Mouse (Mus musculus): ENCODE data around the gene Cdca3. TPM values are rescaled to one million over a fixed set of nuclear protein-coding genes. Genes with fewer than 3 reads are reported as not detected.
"Not testable (repeated sequence)": the region's sequence is repeated elsewhere in the genome, so short reads cannot be mapped to it uniquely, and the experiment has no call there.

The Cdca3 gene
- total RNA-seq, 1 experiment from 2014 or later, result 10.5 TPM

DNA sequence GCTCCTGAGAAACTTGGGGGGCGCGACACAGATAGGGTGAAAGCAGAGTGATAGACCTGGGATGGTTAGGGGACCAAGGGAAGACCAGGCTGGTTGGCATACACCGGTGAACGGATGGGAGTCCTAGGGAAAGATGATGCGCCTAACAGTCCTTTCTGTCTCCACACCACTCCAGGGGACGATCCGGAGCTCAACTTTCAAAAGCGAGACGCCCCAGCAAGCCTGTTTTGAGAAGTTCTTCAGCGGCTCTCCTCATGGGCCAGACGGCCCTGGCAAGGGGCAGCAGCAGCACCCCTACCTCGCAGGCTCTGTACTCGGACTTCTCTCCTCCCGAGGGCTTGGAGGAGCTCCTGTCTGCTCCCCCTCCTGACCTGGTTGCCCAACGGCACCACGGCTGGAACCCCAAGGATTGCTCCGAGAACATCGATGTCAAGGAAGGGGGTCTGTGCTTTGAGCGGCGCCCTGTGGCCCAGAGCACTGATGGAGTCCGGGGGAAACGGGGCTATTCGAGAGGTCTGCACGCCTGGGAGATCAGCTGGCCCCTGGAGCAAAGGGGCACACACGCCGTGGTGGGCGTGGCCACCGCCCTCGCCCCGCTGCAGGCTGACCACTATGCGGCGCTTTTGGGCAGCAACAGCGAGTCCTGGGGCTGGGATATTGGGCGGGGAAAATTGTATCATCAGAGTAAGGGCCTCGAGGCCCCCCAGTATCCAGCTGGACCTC, 20.1 kb upstream of the Cdca3 start:
- DNase-seq, result peak; percentile 86

DNA sequence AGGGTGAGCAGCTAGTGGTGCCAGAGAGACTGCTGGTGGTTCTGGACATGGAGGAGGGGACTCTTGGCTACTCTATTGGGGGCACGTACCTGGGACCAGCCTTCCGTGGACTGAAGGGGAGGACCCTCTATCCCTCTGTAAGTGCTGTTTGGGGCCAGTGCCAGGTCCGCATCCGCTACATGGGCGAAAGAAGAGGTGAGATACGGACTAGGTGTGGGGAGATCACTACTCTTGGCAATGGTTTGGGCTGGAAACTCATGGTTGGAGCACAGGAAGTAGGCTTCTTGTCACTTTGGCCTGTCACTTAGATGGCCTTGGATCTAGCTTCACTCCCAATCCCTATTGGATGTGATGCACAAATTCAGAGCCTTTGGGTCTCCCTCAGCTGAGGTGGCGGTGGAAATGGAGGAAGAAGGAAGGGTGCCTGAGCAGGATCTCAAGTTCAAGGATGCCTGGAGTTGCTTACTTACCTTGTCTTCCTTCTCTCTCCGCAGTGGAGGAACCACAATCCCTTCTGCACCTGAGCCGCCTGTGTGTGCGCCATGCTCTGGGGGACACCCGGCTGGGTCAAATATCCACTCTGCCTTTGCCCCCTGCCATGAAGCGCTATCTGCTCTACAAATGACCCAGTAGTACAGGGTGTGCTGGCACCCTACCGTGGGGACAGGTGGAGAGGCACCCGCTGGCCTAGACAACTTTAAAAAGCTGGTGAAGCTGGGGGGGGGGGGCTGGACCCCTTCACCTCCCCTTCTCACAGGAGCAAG, 19.4 kb upstream of the Cdca3 start:
- no peak for DNase-seq

DNA sequence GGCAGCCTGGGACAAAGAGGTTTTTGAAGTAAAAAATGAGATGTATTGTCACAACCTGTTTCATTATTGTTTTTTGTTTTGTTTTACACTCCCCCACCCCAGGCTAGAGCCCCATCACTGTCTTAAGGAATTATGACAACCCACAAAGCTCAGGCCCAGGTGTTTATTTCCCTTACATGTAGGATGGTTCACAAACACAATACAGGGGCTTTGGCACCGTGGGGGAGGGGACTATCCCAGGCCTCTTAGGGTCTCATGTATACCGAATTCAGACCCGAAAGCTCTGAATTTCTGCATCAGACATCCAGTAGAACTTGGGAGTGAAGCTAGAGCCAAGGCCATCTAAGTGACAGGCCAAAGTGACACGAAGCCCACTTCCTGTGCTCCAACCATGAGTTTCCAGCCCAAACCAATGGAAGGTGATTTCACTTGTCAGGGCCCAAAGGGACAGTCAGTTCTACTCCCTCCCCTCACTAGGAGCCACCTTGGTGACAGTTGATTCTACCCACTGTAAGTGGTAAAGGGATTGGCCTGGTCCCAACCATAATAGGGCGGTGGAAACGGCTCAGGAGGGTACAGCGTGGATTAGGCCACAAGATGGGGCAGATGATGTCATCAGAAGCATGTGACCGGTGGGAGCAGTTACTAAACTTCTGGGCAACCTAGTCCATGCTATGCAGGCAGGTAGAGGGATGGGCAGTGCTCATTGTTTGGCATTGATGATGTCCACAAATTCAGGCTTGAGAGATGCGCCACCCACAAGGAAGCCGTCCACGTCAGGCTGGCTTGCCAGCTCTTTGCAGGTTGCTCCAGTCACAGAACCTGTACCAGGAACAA, 18.6 kb upstream of the Cdca3 start:
- not testable (repeated sequence) for DNase-seq

DNA sequence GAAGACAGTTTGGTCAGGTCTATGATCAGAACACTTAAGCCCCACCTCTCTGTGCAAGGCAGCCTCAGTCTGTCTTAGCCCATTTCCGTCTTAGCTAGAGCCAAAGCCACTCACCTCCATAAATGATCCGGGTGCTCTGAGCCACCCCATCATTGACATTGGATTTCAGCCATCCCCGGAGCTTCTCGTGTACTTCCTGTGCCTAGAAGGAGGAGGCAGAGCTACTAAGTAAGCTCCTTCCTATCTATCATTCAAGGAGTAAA, 18.0 kb upstream of the Cdca3 start:
- DNase-seq, result no peak

DNA sequence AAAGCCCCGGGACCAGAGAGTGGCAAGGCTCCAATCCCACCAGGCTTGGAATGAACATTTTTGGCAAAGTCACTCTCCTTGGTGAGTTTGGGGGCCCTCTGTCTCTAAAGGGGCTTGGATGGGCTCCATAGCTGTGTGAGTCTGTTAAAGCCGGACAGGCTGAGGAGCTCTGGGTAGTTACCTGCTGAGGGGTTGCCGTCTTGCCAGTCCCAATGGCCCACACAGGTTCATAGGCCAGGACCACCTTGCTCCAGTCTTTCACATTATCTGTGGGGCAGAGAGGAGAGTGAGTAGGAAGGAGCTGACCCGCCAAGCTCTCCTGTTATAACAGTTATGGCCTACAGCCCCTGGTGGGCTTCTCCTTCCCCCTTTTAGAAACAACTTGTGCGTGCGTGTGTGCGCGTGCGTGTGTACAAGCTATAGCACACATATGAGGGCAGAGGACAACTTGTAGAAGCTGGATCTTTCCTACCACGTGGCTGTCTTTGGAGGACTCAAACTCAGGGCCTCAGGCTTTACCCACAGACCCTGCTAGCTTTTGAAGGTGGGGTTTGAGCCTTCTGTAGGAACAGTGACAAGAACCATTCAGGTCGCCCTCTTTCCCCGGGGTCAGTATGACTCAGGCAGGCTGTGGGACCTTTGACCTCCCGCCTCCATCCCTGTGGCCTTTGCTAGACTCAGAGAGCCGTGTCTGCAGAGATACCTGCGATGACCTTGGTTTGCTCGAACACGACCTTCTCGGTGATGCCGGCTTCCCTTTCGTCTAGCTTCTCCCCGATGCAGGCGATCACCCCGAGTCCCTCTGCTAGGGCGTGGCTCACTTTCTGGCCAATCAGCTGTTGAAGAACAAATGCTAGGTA, 17.4 kb upstream of the Cdca3 start:
- no peak for DNase-seq

DNA sequence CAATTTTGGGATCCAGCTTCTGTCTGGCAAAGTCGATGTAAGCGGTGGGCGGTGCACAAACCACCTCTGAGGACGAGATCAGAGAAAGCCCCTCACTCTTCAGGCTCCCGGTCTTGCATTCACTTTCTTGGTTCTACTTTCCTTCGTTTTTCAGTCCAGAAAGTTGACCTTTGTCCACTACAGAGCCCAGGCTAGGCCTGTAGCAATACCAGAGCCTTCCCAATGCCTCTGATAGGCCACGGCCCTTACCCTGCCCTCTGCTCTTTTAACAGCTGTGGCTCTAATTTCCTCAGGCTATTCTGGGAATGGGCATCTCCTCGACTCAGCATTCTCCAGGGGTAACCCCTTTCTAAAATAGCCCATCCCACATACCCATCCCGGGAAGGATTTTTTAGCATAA, 16.5 kb upstream of the Cdca3 start:
- no peak for DNase-seq

DNA sequence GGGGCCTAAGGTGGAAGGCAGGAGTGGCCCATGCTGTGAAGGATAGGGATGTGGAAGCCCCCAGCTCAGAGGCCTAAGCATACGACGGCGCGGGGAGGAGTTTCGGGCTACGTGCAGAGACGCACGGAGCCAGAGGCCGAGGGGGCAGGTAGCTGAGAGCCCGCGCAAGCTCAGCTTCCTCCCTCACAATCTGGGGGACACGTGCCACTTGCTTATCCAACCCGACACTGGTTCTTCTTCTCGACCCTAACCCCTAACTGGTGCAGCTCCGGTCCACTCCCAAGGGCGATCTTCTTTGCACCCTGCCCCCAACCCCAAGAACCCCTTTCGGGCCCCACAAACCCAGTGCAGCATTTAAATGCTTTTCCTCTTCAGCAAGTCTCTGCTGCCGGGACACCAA, 15.9 kb upstream of the Cdca3 start:
- peak; percentile 68 for DNase-seq

DNA sequence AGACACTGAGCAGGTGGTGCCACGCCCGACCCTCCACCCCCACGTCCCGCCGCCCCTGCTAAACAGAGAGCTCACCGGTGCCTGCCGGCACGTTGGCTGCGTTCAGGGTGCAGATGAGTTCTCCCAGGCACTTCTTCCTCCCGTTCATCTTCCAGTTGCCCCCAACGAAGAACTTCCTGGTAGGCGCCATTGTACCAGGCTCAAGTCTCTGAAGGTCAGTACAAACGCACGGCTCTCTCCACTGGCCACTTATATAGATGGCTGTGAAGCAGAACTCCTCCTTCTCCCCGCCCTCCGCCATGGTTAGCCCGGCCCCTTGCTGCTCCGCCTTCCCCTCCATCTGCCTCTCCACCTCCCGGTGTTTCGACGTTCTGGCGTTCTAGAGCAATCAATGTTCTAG, 15.4 kb upstream of the Cdca3 start, which contains the start of gene Tpi1:
Gene Tpi1, minus strand, starts transcription at position 364 of the 400 bp plus-strand sequence.
- peak; percentile 91 for DNase-seq

DNA sequence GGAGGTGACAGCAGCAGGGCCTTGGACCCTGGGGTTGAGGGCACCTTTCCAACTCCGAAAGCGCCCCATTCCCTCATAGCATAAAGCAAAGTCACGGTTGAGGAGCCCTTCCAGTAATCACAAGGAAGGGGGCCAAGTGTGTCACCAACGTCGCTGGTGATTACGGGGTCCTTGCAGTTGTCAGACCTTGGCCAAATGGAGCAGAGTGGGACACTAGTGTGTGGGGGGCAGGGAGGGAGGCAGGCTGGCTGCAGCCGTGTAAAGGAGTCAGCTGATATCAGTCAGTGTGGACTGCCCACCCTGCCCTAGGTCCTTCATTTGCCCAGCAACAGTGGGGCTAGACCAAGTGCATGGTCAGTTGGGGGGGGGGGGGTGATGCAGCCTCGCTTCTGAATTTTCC, 14.9 kb upstream of the Cdca3 start:
- DNase-seq, result no peak

DNA sequence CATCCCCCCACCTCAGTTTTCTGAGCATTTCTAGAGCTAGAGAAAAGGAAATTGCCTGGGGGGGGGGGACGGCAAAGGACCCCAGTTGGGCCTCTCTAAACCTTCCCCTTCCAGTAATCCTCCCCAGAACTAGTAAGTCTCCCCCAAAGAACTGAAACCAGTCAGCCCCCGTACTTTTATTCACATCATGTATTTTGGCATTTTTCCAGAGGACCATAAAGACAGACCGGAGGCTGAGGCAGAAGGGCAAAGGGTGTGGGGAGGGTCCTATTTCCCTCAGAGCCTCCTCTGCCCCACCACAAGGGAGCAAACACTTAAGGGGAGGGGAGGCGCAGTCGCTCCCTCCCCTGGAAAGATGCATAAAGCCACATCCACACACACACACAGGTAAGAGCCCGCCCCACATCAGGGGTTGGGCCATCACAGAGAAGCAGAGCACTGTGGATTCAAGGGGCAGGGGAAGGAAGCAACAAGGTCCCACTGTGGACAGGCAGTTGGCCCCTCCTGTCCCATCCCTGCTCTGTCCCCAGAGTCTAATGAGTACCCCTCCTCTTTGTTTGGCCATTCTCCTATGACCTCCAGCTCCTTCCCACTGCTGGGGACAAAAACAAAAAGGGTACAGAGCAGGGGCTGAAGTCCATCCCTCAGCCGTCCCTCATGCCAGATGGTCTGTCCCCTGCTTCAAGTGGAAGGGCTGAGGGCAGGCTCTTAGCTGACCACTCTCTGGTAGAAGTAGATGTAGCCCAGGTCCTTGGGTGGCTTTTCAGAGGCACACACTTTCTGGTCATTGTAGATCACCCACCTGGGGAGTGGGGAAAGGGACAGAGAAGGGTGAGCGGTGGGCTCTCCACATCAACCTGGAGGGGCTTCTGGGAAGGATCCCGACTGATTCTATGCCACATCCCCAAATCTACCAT, 14.2 kb upstream of the Cdca3 start:
- DNase-seq, result no peak

DNA sequence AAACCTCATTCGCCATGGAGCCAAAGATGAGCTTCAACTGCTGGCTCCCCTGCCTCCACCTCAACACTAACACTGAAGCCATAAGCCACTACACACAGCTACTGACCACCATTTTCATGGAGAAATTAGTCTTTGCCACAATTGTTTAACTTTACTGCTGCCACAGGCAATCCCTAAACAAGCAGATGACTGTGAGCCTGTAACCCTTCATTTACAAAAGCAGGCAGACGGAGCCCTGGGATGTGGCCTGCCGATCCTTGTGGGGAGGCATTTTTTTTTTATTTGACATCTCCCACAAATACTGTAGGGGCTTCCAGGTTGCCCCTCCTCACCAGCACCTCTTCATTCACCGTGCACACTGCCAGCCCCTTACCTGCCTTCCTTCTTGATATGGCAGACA, 12.7 kb upstream of the Cdca3 start:
- DNase-seq, result no peak

DNA sequence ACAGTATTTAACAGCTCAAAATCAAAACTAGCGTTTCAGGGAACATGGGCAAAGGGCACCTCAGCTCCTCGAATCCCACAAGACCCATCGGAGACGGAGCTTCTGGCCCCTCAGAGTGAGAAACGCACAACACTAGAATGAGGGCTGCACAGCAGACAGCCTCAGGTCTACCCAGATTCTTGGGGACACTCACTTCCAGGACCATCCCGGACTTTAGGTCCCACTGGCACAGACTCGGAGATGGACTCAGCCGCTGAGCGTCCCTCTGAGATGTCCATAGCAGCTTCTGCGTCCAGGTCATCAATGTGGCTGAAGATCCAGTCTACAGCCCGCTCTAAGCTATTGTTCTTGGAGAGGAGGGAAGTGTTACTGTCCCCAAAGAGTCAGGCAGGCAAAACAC, 12.2 kb upstream of the Cdca3 start:
- DNase-seq, result no peak

DNA sequence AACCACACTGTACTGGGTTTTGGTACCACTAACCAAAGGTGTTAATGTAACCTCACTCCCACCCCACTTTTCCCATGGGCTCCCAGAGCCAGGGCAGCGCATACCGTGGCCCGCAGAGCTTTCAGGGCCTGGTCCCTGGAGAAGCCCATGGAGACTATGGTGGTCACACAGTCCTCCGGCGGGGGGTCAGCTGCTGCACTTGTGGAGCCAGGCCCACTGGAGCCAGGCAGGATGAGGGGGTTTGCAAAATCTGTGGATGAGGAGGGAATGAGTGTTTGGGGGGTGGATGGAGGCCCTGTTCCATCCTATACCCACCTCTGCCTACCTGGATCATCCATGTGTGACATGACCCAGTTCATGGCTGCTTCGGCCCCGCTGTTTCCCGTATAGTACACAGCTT, 11.8 kb upstream of the Cdca3 start:
- DNase-seq, result no peak

DNA sequence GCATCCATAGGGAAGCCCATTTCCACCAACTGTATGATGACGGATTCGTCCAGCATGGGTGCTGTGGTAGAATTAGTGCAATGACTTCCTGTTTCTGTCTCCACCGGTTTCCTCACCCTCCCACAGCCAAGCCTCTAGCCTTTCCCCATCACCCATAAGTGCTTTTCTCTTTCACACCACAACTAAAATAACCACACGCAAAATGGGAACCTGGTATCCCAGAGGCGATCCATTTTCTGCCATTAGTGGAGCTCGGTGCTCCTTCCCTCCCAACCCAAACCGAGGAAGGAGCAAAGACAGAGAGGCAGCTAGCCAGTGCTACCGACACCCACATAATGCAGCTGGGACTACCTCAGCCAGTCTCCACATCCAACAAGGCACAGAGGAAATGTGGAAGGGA, 11.4 kb upstream of the Cdca3 start:
- DNase-seq, result no peak

DNA sequence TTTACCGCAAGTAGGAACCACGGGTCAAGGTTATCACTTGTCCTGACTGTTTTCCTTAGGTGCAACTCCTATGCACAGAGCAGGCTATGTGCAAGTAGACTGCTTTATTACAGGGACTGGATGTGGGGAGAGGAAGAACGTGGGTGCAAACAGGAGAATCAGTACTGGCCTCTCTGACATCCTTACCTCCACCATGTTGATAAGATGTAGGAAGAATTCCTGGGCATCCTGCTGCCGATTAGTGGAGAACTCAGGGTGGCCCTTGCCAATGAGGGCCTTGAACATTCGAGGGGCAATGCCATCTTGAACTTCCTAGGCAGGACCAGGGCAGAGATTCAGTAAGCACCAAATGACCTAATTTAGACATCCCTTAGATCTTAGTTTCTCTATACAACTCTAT, 8.5 kb upstream of the Cdca3 start:
- DNase-seq, result no peak

DNA sequence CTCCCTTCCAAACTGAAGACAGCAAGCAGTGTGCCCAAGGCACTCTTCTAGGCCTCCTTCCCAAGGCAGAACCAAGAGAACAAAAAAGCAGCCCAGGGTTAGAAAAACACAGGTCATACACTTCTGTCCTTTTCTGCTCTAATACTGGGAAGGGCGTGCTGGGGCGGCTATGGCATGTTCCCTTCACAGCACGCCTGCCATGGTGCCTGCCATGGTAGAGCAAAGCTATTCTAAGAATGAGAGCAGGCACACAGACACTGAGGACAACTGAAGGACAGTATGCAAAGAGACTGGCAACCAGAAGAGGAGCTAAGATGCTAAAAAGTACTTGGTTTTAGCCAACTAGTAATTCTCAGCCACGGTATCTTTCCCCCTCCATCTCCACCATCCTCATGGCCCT, 7.3 kb upstream of the Cdca3 start:
- no peak for DNase-seq

DNA sequence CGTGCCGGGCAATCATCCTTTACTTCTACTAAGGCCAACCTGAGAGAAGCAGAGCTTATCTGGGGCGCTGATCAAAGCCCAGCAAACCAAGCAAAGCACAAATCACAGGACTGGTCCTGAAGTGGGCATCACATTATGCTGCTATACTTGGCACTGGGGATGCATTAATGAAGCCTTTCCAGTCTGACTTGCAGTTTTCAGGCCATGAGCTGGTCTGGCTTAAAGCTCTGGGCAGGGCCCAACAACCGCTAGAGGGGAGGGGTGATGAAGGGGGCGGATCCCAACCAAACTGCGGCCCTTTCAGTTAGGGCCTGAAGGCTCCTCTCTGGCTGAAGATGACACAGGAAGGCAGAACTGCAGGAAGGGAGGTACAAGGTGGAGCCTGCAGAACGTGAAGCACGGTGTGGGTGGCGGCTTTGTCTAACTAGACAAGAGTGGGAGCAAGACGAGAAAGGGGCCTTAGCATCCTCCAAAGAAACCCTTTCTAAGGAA, 1.2 kb upstream of the Cdca3 start:
- peak; percentile 52 for DNase-seq

DNA sequence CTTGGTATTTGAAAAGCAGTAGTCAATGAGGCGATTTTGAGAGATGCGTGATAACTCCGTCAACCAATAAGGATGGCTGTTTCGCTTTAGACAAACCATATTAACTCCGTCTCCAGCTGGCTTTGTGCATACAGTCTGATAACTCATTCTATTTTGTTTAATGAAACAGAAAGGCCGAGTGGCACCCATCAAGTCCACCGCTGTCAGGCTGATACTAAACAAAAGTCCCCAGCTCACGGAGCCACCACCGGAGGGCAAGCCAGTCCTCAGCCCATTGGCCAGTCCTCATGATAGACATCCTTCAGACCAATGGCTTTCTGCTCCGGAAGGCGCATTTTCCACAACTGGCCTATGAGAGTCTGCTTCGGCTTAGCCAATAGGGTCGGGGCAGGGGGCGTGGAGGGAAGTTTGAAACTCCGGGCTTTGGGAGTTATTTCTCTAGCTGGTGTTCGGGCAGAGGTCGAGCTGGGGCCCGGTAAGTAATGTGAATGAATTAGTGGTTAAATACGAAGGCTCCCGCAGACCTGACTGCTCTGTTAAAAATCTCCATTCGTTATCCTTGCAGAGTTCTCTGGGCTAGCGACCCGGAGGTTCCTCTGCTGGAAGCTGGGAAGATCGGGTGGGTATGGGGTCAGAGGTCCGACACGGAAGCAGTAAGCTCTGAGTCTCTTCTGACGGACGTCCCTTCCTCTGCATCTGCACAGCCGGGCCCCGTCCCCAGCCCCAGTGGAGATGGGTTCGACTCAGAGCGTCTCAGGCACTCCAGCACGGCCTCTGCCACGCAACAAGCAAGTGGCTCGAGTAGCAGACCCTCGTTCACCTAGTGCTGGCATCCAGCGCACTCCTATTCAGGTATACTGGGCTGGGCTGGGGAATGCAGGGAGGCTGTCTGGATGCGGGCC, 703 bp downstream of the Cdca3 start:
- peak; percentile 87 for DNase-seq

DNA sequence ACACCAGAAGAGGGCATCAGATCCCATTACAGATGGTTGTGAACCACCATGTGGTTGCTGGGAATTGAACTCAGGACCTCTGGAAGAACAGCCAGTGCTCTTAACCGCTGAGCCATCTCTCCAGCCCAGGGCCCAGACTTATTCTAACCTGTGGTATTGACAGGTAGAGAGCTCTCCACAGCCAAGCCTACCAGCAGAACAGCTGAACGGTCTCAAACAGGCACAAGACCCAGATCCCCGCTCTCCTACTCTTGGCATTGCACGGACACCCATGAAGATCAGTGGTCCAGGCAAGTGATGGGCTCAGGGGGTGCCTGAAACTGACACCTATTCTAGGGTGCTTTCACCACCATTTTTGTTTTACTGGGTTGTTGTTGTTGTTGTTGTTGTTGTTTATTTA, 1.9 kb downstream of the Cdca3 start:
- DNase-seq, result not testable (repeated sequence)

DNA sequence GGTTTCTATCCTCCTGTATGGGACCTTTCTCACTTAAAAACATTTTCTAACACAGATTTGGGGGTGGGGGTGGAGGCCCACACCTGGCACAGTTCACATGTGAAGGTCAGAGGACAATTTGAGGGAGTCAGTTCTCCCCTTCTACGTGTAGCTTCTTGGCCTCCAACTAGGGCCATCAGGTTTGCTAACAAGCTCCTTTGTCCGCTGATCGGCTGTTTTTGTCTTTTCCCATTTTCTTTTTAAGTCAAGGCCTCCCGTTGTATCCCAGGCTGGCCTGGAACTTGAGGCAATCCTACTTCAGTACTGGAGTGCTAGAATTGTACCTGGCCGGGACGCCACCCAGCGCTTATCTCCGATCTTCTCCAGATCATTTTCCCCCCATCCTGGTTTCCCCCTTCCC, 2.3 kb downstream of the Cdca3 start:
- no peak for DNase-seq
